Mouse (Mus musculus): Measurements from ENCODE around the gene Naaladl2.

- TF ChIP-seq GATA1 (IDR thresholded peaks at IDR 0.05; ENCODE audit: low read length) (no peak), TAL1 (IDR thresholded peaks at IDR 0.05; ENCODE audit: low read length) (no peak)
Observed at GRCm38 (mm10) chr3:24595447-24595846, 548.6 kb downstream of the Naaladl2 start.

Data from erythroblast, embryonic 14.5 days (primary cell).